Mouse (Mus musculus): ENCODE measurements around the gene Ulk4.

The Ulk4 gene

DNA sequence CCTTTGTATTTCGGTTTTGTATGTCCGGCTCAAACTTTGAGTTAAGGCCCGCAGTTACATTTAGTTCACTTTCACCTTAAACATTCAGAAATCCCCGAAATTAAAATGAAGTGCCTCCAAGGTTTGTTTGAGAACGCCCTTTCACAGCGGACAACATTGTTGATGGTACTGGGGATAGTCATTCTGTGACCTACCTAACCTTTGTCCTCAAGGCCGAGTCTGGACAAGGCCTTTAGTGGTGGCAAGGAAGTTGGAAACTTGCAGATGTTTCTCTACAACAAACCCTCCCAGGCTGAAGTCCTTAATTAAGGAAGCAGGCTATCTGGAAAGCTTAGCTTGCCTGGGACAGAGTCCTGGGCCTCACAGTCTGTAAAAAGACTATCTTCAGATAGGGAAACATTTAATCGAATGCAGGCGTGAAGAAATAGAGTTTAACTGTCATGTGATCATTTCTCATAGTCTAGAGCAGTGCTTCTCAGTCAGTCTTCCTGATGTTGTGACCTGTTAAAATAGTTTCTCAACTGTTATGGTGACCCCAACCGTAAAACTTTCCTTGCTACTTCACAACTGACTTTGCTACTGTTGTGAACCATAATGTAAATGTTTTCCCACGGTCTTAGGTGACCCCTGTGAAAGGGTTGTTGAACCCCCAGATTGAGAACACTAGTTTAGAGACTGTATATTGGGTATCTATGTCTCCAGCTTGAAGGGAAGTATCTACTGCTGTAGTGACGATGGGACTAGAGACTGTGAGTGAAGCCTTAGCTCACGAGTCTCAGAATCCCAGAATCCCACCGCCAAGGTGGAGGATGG is 342.0 kb downstream of the Ulk4 start:
- WGBS: 11% methylated on average over 14 of the region's 14 CpGs

DNA sequence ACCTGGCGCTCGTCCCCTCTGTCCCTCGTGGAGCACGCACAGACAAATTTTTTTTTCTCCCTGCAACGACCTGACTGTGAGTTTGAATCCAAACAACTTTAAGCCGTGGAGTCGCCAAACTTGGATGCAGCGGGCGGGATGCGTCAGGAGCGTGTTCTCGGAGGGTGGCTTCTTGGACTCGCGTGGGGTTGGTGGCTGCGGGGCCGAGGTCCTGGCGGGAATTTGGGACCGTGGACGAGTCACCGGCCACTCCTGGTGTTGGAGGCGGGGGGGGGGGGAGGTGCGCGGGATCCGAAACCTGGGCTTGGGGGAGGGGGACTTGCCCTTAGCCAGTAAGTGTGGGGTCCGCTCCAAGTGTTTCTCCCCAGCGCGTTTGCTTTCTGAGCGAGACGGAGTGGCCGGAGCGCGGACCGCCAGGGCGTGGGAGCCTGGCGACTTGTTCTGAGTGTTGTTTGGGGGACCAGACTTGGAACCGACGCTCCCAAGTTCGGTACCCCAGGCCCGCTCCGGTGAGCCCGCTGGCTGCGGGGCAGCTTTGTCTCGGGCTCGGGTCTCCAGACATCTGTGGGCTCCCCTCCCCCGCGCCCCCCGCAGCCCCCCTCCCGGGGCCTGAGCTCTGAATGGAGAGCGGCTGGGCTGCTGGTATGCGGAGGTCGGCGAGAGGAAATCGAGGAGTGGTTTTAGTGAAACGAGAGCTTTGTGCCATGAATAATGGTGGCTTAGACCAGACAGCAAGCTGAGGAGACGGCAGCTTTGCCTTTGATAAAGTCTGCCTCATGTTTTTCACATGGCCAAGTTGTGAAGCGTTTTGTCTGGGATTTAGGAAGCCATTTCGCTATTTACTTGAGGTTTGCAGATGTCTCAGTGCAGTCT is 342.9 kb downstream of the Ulk4 start:
- WGBS: under 1% methylated on average over 57 of the region's 57 CpGs

DNA sequence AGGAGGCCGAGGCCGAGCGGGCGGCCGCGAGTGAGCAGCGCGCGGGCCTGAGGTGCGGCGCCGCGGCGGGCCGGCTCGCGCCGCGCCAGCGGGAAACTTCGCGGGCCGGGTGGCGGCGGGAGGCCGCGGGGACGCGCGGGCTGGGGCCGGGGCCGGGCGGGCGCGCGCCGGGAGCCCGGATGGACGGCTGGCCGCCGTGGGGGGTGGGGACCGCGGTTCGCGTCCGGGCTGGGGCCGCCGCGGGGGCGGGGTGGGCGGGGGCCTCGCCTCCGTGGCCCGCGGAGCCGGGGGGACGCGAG is 343.5 kb downstream of the Ulk4 start:
- 1% methylated on average over 54 of the region's 58 CpGs for WGBS

DNA sequence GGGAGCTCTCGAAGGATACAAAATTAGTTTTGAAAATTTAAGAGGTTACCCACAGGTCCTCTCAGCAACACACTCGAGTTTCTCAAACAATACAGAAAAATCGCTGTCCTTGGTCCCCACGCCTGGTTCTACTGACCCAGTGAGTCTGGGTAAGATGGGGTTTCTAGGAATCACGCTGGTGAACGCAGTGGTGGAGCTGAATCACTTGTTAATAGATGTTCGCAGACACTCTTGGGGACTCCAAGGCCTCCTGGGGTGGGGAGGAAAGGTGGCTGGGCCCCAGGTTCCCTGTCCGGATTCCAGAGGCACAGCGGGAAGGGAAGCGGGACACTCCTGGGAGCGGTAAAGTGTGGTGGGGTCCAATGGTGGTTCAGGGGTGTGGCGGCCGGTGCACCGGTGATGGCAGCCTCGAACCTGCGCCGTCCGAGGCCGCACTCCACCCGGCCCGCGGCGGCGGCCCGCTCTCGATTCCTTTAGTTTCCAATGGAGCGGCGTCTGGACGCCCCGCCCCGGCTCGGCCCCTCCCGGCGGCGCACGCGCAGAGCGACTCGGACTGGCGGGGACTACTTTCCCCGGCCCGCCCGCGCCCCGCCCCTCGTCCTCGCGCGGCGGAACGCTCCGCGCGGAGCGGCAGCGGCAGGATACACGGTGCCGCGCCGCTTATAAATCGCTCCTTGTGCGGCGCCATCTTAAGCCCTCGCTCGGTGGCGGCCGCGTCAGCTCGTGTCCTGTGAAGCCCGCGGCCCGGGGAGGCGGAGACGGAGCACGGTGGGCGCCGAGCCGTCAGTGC is 344.0 kb downstream of the Ulk4 start:
- WGBS: 4% methylated on average over 78 of the region's 78 CpGs

DNA sequence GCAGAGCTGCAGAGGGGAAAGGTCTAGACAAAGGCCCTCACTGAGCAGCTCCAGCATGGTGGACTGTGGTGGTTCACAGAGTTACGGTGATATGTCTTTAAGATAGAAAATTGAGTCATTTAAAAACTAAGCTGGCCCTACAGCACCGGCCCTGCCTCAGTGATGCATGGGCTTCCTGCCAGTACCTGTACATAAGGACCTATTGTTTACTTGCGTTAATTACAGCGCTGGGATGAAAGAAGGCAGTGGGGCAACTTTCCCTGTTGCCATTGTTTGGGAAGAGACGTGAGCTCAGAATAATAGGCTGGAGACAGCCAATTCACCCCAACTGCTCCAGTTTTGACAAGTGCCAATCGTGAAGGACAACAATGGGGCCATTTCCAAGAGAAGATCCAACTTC is 344.6 kb downstream of the Ulk4 start:
- WGBS: 52% methylated on average over 6 of the region's 6 CpGs

DNA sequence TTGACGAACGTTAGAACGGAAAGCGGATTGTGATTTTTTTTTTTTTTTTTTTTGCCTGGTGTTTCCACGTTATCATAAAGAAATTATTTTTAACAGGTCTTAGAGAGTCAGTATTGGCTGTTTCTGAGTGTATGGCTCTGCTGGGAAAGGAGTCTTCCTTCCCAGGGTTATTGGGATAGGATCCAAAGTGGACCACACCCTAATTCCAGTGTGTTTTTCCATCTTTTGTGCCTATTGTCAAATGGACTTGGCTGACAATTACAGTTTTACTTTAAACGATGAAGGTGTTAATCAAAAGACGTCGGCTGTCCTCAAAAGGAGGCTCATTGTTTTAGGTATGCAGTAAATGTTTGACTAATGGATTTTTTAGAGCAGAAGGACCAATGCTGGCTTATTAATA is 346.2 kb downstream of the Ulk4 start:
- WGBS: 54% methylated on average over 8 of the region's 8 CpGs

DNA sequence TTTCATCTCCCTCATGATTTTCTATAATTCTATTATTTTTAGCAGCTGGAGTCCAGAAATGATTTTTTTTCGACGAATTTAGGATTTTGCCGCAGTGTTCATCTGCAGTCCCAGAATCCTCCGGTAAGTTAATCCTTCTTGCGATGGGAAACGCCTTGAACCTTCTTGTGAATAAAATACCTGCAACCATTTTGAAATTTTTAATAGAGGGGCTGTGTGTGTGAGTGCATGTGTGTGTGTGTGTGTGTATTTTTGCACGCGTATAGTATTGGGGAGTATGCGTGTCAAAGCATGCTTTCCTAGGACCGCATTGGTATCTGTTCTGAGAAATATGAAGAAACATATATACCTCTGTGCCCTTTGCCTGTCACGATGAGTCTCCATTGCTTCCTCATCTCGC is 347.0 kb downstream of the Ulk4 start:
- 94% methylated on average over 12 of the region's 12 CpGs for WGBS

DNA sequence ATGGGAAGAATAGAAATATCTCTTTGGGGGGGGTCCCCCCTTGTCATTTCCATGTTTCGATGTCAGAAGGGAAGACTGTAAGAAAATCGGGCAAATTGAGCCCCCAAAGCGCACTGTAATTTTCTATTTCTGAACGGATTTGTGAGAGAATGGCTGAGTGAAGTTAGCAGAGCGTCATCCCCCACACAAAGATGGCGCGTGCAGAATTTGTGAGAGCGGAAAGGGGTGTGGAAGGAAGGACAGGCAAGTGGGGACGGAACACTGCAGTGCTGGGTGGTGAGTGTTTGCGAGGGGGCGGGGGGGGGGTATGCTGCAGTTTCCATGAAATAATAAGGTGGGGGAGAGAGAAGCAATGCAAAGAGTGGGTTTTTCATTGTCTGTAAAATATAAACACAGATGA is 347.9 kb downstream of the Ulk4 start, which contains the start of gene Ctnnb1:
Ctnnb1 (plus strand) TSS at position 136 of the 400 bp plus-strand sequence.
- WGBS: 65% methylated on average over 11 of the region's 11 CpGs

DNA sequence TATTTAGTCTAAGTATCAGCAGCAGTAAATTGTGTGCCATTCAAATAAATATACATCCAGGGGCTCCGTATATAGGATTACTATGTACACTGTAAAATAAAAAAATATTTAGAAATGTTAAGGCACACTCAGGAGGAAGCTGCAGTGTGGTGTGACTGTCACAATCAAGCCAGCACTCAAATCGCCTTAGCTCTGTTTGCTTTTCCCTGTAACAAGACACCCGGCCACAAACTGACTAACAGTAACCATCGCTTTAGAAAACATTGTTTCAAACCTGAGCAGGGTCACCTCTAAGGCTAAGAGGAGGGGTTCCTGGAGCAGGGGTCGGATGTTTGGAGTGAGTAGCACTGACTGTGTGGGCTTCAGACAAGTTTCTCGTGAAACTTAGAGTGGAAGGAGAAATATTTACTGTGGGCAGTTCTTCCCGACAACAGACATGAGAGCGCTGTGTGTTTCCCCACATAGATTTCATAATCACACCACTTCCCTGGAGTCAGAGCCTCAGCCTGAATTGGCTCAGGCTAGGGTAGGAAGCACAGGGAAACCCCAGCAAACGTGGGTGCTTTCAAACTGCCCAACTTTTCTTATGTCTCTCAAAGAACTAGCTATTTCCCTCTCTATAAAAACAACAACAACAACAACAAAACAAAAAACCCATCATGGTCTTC is 349.9 kb downstream of the Ulk4 start:
- WGBS: 53% methylated on average over 9 of the region's 9 CpGs

DNA sequence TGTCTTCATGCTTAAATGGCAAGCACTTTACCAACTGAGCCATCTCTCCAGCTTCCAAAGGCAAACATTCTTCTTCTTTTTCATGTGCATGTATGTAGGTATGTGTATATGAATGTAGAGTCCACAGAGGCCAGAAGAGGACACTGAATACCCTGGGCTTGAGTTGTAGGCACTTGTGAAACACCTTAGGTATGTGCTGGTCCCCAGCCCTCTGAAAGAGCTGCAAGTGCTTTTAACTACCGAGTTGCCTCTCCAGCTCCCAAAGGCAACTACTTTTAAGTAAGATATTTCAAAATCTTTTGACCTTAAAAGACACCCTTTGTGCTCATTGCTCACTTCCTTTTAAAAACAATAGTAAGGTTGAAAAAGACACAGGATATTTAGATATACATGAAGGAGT is 350.9 kb downstream of the Ulk4 start:
- WGBS: 68% methylated on average over 1 of the region's 1 CpGs

DNA sequence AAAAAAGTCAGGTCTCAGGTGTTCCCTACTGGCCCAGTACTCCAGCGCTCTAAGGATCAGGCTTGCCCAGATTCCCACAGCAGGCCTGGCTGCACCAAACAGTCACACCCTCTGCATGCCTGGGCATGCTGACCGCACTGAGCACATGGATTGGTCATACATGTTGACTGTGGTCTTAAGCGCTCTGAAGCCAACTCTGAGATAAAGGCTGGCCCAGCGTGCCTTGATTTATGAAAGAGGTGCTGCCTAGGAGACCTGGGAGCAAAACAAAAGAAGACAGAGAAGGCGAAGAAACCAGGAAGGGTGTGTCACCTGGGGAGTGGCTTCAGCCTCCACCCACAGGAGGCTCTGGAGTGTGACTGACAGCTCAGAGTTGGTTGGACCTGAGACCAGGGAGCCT is 357.9 kb downstream of the Ulk4 start:
- 86% methylated on average over 5 of the region's 5 CpGs for WGBS

DNA sequence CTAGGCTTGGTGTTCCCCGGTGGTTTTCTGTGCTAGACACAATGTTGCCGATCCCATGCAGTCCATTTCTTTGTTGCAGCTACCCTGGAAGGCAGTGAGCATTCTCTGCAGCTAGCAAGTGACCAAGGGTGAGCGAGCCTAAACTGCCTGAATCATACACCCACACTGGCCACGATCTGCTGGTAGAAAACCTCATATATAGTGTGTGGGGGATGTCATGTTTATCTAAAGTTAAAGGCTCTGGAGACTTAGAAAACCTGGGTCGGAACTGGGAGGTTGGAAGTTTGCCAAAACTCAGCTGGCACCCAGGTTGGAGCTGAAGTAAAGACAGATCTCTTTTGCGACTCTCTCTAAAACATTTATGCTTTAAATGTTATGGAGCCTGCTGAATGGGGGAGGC is 358.4 kb downstream of the Ulk4 start:
- WGBS: 30% methylated on average over 6 of the region's 6 CpGs

DNA sequence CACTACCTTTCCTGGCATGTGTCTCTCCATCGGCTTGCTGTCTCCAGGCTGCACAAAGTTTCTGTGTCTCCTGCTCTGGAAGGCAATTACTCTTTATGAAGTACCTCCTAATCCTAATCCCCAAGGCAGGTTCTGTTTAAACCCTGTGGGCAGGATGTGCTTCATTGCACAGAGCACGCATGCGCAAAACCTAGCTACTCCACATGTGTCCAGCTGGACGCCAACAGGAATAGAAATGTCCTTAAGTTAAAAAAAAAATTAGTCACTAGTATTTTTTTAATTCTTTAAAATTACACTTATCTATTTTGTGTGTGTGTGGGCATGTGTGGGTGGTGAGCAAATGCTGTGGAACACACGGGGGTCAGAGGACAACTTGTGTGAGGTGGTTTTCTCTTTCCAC is 358.8 kb downstream of the Ulk4 start:
- 64% methylated on average over 5 of the region's 5 CpGs for WGBS

DNA sequence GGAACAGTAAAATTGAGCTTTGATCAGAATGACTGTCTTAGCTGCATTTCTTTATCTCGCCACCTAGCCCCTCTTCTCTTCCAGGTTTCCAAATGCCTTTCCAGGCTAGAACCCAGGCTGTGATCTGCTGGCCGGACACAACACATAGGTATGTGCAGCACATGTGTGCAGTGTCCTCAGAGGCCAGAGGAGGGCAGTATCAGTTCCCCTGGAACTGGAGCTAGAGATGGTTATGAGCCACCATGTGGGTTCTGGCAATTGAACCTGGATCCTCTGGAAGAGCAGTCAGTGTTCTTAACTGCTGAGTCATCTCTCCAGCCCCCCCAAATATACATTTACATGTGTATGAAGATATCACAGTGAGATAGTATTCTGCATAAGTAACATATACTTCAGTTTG is 359.4 kb downstream of the Ulk4 start:
- 100% methylated on average over 2 of the region's 2 CpGs for WGBS

DNA sequence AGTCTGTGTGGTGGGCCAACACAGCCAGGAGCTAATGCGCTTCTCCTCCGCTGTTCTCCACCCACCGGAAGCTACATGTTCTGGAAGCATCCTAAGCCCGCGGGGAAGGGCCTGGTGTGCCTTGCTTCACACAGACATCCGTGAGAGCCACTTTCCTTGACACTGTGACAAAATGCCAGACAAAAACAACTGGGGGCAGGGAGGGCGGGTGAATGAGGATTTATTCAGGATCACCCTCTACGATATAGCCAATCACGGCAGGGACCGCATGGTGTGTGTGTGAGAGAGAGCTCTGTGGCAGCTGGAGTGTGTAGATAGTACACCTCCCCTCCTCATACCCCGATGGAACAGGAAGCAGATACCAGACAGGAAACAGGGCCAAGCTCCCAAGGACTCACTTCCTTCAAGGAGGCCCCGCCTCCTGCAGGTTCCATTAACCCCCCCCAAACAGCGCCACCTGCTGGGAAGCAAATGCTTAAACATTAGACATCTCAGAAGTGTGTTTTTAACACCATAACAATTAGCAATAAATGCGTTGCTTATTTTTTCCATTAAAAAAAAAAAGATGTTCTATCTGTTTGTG is 362.0 kb downstream of the Ulk4 start:
- WGBS: 83% methylated on average over 14 of the region's 14 CpGs

DNA sequence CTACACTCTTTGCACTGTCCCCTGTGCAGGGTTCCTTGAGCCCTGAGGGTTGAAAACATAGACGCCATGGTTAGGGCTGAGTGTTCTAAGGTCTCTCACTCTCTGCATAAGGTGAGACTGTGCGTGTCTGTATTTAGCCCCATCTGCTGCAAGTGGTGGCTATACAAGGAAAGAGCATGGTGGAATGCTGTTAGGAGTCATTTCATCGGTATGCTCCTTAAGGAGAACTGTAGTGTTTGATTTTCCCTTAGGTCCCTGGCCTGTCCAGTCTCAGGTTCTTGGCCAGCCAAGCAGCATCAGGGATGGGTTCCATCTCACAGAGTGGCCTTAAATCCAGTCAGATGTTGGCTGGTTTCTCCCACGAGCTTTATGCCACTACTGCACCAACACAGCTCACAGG is 362.6 kb downstream of the Ulk4 start:
- WGBS: 91% methylated on average over 4 of the region's 4 CpGs

DNA sequence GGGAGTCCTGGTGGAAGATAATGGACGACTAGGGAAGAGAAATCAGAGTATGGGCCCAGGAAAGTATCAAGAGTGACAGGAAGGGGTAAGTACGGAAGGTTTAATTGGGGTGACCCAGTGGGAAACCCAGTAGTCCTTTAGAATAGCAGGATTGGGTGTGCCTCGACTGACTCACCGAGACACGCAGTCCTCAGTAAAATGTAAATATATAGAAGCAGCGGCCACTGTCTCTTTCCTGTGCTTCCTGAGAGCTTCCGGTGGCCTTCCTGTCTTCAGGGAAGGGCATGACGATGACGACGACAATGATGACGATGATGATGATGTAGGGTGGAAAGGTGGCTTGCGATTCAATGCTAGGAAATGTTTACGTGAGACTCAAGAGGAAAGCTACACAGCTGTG is 363.8 kb downstream of the Ulk4 start:
- 79% methylated on average over 13 of the region's 13 CpGs for WGBS

DNA sequence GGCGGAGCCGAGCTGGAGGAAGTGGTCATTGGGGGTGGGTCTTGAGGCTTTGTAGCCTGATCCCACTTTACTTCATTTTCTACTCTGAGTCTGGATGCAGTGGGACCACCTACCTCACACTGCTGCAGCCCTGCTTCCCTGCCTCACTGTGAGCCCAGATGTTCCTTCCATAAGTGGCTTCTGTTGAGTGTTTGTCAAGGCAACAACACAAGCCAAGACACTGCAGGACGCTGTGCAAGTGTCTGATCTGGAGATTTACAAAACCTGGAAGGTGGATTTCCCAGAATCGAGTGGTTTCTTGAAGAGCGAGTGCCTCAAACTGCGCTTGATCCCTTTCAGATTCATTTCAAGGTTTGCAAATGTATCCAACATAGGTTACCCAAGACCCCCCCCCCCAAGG is 368.5 kb downstream of the Ulk4 start:
- 84% methylated on average over 6 of the region's 6 CpGs for WGBS

Measured in cerebral cortex, adult 2 months (tissue).